Mouse (Mus musculus): ENCODE results near the gene Gm45837. TPM values are rescaled to one million over a fixed set of nuclear protein-coding genes. Genes with fewer than 3 reads are reported as not detected.

Gm45837 gene
- polyA plus RNA-seq, 1 experiment from 2014 or later, result not detected

DNA sequence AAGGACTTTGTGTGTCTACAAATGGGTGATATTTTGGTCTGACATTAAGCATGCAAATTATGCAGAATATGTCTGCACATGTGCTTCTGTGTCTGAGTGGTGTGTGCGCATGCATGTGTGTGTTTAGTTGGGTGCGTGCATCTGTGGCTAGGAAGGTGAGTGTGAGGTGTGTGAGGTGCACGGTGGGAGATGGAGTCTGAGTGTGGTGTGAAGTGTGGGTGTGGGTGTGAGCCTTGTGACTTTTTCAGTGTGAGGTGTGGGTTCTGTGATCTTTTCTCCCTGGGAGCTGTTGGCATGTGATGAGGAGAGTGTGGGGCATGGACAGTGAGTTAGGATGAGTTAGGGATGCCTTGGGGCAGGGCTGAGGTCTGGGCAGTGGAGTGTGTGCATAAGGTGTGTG is 42.6 kb downstream of the Gm45837 start:
- H3K4me2 ChIP-seq (replicated peaks), result peak overlapping the region; percentile 82; the same call in 1 of the 2 replicates
- no peak for ATAC-seq (ENCODE audit: low FRiP score, low read depth)
- H3K9me3 ChIP-seq, result no peaks in the 10 kb centered on the region
- H3K27ac ChIP-seq, result no peak overlapping the region
- H3K4me1 ChIP-seq, result peaks cover 6% of the 10 kb centered on the region; the same call in 1 of the 2 replicates
- WGBS, result 92% methylated on average over 3 of the region's 3 CpGs
- no peak overlapping the region for H3K9ac ChIP-seq
- H3K36me3 ChIP-seq, result no peaks in the 10 kb centered on the region
- no peak overlapping the region for H3K4me3 ChIP-seq
- peaks cover 19% of the 10 kb centered on the region for H3K27me3 ChIP-seq (replicated peaks)

GRCm38 (mm10) chr7:101453725-101454124 is 43.0 kb downstream of the Gm45837 start:
- no peaks in the 10 kb centered on the region for H3K9me3 ChIP-seq
- H3K4me3 ChIP-seq, result no peak overlapping the region
- no peak overlapping the region for H3K27ac ChIP-seq
- WGBS, result 15% methylated on average over 8 of the region's 8 CpGs
- no peak overlapping the region; the same call in 1 of the 2 replicates for H3K4me2 ChIP-seq (replicated peaks)
- H3K36me3 ChIP-seq, result no peaks in the 10 kb centered on the region
- H3K4me1 ChIP-seq, result peaks cover 6% of the 10 kb centered on the region; the same call in 1 of the 2 replicates
- ATAC-seq (ENCODE audit: low FRiP score, low read depth), result no peak
- no peak overlapping the region for H3K9ac ChIP-seq
- peaks cover 19% of the 10 kb centered on the region for H3K27me3 ChIP-seq (replicated peaks)

DNA sequence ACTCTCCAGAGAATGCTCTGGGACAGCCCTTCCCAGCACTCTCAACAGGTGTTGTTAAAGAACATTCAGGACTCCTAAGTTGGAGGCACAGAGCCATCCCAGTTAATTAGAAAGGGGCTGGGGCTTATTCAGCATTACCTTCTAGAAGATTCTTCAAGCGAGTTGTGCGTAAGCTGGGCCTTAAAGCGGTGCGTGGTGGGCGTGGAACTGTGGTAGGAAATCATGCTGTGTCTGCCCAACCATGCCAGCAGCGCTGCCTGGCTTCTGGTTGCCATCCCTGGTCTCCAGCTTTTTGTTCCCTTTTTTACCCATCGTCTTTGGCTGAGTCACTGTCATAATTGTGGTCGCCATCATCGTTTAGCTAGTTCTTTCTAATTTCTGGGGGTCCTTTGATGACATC is 43.8 kb downstream of the Gm45837 start:
- Histone ChIP-seq H3K4me3 (no peak overlapping the region), H3K4me1 (peaks cover 6% of the 10 kb centered on the region; the same call in 1 of the 2 replicates), H3K9me3 (no peaks in the 10 kb centered on the region), H3K27ac (no peak overlapping the region), H3K4me2 (replicated peaks) (no peak overlapping the region), H3K9ac (no peak overlapping the region), H3K27me3 (replicated peaks) (peaks cover 19% of the 10 kb centered on the region), H3K36me3 (no peaks in the 10 kb centered on the region)
- WGBS, result 90% methylated on average over 9 of the region's 9 CpGs
- ATAC-seq (ENCODE audit: low FRiP score, low read depth), result no peak

GRCm38 (mm10) chr7:101455141-101455540 is 44.5 kb downstream of the Gm45837 start:
- Histone ChIP-seq H3K27ac (no peak overlapping the region), H3K4me2 (replicated peaks) (no peak overlapping the region), H3K9me3 (no peaks in the 10 kb centered on the region), H3K9ac (no peak overlapping the region), H3K36me3 (no peaks in the 10 kb centered on the region), H3K4me1 (peaks cover 7% of the 10 kb centered on the region; the same call in 1 of the 2 replicates), H3K27me3 (replicated peaks) (peaks cover 19% of the 10 kb centered on the region), H3K4me3 (no peak overlapping the region)
- ATAC-seq (ENCODE audit: low FRiP score, low read depth), result no peak
- WGBS, result 78% methylated on average over 6 of the region's 6 CpGs

DNA sequence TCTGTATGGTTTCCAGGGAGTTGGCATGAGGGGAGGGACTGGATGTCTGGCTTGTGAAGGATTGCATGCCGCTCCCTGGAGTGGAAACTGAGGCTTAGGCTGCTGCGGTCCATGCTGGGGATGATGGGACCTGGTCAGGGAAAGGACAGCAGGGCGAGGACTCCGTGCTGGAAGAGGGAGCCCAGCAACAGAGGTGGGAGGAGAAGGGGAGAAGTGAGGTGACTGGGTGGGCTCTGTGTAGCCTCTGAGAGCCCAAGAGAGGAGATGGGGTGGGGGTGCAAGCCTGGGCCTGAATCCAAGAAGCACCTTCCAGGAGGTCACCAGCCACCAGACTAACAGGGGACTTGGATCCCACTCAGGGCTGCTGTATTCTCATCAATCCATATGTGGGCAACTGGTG is 45.6 kb downstream of the Gm45837 start:
- Histone ChIP-seq H3K36me3 (no peaks in the 10 kb centered on the region), H3K9ac (no peak overlapping the region), H3K4me1 (peaks cover 10% of the 10 kb centered on the region; the same call in 1 of the 2 replicates), H3K9me3 (no peaks in the 10 kb centered on the region), H3K4me3 (no peak overlapping the region), H3K4me2 (replicated peaks) (no peak overlapping the region), H3K27ac (no peak overlapping the region), H3K27me3 (replicated peaks) (peaks cover 18% of the 10 kb centered on the region)
- WGBS, result 77% methylated on average over 4 of the region's 4 CpGs
- no peak for ATAC-seq (ENCODE audit: low FRiP score, low read depth)

DNA sequence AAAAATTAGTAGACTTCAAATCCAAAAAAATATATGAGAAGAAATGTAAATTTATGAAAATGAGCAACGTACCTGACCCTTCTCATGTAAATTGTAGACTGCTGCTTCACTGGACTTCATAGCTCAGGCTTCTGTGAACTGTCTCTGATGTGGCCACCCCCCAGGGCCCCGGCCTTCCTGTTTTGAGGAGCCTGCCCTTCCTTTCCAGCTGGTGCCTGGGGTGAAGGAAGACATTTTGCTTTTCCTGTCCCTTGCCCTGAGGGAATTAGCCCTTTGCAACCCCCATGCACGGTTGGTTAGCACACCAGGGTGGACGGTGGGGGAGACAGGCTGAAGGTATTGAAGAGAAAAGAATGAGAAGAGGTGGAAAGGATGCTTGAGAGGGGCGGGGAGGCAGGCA is 46.1 kb downstream of the Gm45837 start:
- WGBS, result 38% methylated on average over 5 of the region's 5 CpGs
- no peaks in the 10 kb centered on the region for H3K9me3 ChIP-seq
- H3K4me3 ChIP-seq, result no peak overlapping the region
- 0 out of 2 replicates have a peak, but pooled peaks cover 7% of the 10 kb centered on the region for H3K4me1 ChIP-seq
- H3K27ac ChIP-seq, result no peak overlapping the region
- no peak overlapping the region for H3K4me2 ChIP-seq (replicated peaks)
- H3K9ac ChIP-seq, result no peak overlapping the region
- ATAC-seq (ENCODE audit: low FRiP score, low read depth), result no peak
- H3K27me3 ChIP-seq (replicated peaks), result peaks cover 13% of the 10 kb centered on the region
- H3K36me3 ChIP-seq, result no peaks in the 10 kb centered on the region

- H3K27ac ChIP-seq, result no peak overlapping the region
Measured at GRCm38 (mm10) chr7:101457283-101457682, 46.6 kb downstream of the Gm45837 start.

GRCm38 (mm10) chr7:101457801-101458200 is 47.1 kb downstream of the Gm45837 start:
- Histone ChIP-seq H3K27ac (no peak overlapping the region), H3K9me3 (no peaks in the 10 kb centered on the region), H3K9ac (no peak overlapping the region), H3K27me3 (replicated peaks) (peaks cover 3% of the 10 kb centered on the region; the same call in 1 of the 2 replicates), H3K4me1 (peaks cover 15% of the 10 kb centered on the region), H3K4me2 (replicated peaks) (no peak overlapping the region), H3K36me3 (no peaks in the 10 kb centered on the region), H3K4me3 (no peak overlapping the region)
- no peak for ATAC-seq (ENCODE audit: low FRiP score, low read depth)
- WGBS, result 71% methylated on average over 8 of the region's 8 CpGs

More at GRCm38 (mm10) chr7:101457283-101457682, 46.6 kb downstream of the Gm45837 start:
- Histone ChIP-seq H3K4me3 (no peak overlapping the region), H3K4me2 (replicated peaks) (no peak overlapping the region), H3K9ac (no peak overlapping the region), H3K36me3 (no peaks in the 10 kb centered on the region), H3K9me3 (no peaks in the 10 kb centered on the region), H3K27me3 (replicated peaks) (peaks cover 8% of the 10 kb centered on the region), H3K4me1 (peaks cover 10% of the 10 kb centered on the region; the same call in 1 of the 2 replicates)
- no peak for ATAC-seq (ENCODE audit: low FRiP score, low read depth)
- 74% methylated on average over 5 of the region's 5 CpGs for WGBS

GRCm38 (mm10) chr7:101458278-101458781 is 47.6 kb downstream of the Gm45837 start:
- 72% methylated on average over 4 of the region's 4 CpGs for WGBS
- H3K4me2 ChIP-seq (replicated peaks), result no peak overlapping the region
- H3K27ac ChIP-seq, result no peak overlapping the region
- peaks cover 18% of the 10 kb centered on the region for H3K4me1 ChIP-seq
- no peaks in the 10 kb centered on the region for H3K27me3 ChIP-seq (replicated peaks)
- no peak overlapping the region for H3K9ac ChIP-seq
- H3K4me3 ChIP-seq, result no peak overlapping the region
- no peaks in the 10 kb centered on the region for H3K36me3 ChIP-seq
- no peaks in the 10 kb centered on the region for H3K9me3 ChIP-seq
- no peak for ATAC-seq (ENCODE audit: low FRiP score, low read depth)

DNA sequence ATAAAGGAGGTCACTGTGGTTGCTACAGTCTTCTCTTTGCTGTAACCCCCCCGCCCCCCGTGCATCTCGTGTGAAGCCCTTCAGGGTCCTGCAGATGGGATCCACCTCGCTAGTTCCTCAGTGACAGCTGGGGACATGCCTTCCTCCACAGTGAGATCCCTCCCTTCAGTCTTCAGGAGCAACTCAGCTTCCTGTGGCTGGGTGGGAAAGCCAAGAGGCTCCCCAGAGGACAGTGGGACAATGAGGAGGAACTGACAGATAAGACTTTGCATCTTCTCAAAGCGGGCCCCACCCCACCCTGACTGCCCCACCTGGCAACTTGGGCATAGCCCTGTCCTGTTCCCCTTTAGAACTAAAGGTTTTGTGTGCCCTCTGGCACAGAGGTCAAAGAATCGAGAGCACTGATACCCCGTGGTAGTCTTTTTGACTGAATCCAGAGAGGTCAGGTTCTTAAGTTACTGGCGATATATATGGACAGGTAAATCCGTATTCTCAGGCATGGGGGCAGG is 48.7 kb downstream of the Gm45837 start:
- ATAC-seq (ENCODE audit: low FRiP score, low read depth), result no peak
- no peak overlapping the region for H3K4me3 ChIP-seq
- peaks cover 20% of the 10 kb centered on the region for H3K4me1 ChIP-seq
- H3K9ac ChIP-seq, result no peak overlapping the region
- 81% methylated on average over 9 of the region's 9 CpGs for WGBS
- no peaks in the 10 kb centered on the region for H3K9me3 ChIP-seq
- no peaks in the 10 kb centered on the region for H3K27me3 ChIP-seq (replicated peaks)
- H3K36me3 ChIP-seq, result no peaks in the 10 kb centered on the region
- H3K4me2 ChIP-seq (replicated peaks), result no peak overlapping the region
- H3K27ac ChIP-seq, result no peak overlapping the region

DNA sequence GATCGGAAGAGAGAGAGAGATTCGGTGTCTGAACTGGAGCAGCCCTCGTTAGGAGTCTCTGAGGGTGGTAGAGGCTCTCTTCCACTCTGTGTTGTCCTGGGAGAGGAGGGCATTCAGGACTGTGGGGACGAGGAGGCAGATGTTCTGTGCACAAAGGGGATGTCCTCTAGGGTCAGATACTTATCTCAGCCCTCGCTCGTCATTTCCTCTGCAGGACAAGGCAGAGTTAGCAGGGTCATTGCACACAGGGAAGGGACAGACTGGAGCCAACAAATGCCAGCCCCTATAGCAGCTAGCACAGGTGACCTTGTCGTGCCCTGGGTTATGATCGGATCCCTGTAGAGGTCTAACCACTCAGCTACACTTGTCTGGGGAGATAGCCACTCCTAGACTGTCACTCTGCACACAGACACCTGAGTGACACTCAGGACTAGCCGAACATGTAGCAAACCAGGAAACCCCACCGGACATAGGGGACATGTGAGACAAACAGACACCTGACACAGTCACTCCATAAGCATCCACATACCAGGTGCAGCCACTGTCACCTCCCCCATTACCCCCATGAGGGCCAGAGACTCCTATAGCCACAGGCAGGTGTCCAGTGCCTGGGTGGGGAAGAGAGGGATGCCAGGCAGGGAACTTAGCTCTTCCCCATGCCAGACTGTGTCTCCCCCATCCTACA is 49.4 kb downstream of the Gm45837 start:
- peaks cover 24% of the 10 kb centered on the region for H3K4me1 ChIP-seq
- no peaks in the 10 kb centered on the region for H3K27me3 ChIP-seq (replicated peaks)
- no peaks in the 10 kb centered on the region for H3K9me3 ChIP-seq
- no peak for ATAC-seq (ENCODE audit: low FRiP score, low read depth)
- 62% methylated on average over 10 of the region's 10 CpGs for WGBS
- H3K4me3 ChIP-seq, result no peak overlapping the region
- H3K9ac ChIP-seq, result no peak overlapping the region
- no peaks in the 10 kb centered on the region for H3K36me3 ChIP-seq
- H3K4me2 ChIP-seq (replicated peaks), result no peak overlapping the region
- no peak overlapping the region for H3K27ac ChIP-seq

DNA sequence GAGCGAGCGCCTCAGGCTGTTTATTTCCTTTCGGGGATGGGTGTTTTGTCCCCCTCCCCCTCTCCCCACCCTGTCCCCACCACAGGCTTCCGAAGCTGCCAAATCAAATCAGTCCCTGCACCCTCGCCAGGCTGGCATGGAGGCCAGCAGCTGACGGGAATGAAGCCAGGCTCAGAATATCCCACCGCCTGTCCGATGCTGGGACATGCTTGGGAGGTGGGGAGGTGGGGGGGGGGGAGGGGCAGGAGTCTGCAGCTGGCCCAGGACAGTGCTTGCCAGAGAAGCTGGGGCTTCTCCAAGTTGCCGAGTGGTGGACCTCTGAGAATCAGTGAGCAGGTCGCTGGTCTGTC is 49.9 kb downstream of the Gm45837 start:
- H3K36me3 ChIP-seq, result no peaks in the 10 kb centered on the region
- no peak overlapping the region for H3K4me3 ChIP-seq
- no peak overlapping the region for H3K9ac ChIP-seq
- H3K4me1 ChIP-seq, result peaks cover 29% of the 10 kb centered on the region
- no peaks in the 10 kb centered on the region for H3K9me3 ChIP-seq
- WGBS, result 50% methylated on average over 10 of the region's 10 CpGs
- no peak overlapping the region for H3K27ac ChIP-seq
- H3K4me2 ChIP-seq (replicated peaks), result no peak overlapping the region
- H3K27me3 ChIP-seq (replicated peaks), result no peaks in the 10 kb centered on the region
- ATAC-seq (ENCODE audit: low FRiP score, low read depth), result no peak

DNA sequence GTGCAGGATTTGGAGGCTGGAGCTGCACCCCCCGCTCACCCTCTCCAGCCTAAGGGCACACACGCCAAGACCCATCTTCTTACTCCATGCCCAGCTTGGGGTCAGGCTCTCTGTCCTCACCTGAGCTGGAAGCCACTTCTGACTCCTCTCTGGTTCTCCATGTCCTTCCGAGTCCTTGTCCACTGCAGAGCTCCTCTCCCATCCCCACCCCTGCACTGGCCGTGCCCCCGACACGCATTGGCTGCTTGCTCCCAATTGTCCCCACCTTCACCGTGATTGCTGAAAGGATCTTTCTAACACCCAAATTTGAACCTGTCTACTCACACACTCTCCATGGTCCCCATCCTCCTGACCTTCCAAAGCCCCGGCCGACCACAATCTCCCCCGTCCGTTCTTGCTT is 50.9 kb downstream of the Gm45837 start:
- Histone ChIP-seq H3K9me3 (no peaks in the 10 kb centered on the region), H3K4me3 (no peak overlapping the region), H3K4me2 (replicated peaks) (no peak overlapping the region), H3K27ac (no peak overlapping the region), H3K9ac (no peak overlapping the region), H3K36me3 (no peaks in the 10 kb centered on the region), H3K4me1 (peaks cover 29% of the 10 kb centered on the region), H3K27me3 (replicated peaks) (no peaks in the 10 kb centered on the region)
- WGBS, result 83% methylated on average over 11 of the region's 11 CpGs
- ATAC-seq (ENCODE audit: low FRiP score, low read depth), result no peak

Measured in neural tube, embryonic 12.5 days (tissue).